33 mouse cellular contexts compared by ENCODE assay signal in the genomic region with DNA sequence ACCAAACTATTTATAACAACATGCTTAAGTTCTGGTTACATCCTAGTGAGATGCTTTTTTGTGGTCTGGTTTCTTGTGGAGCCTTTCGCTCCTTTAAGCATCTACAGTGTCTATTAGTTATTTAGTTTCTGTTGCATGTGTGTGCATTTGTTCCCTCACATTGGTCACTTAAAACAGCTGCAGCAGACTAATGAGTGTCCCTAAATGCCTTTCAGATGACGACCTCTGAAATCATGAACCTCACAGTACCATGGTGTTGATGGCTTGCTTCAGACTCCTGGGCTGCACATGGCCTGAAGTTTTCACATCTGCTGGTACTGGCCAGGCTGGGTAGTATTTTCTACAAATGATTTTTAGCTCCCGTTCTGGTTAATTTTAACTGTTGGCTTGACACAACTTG. TPM values are rescaled to one million over a fixed set of nuclear protein-coding genes. Genes with fewer than 3 reads are reported as not detected.
"Had no signal": no experiment of that assay in that cellular context is flagged by ENCODE, and none has a peak within 500 bp of the region (broad histone marks: within the 10 kb centered on the region; RNA-seq: fewer than 3 reads in every experiment).

No protein-coding gene starts in this region.

- DNase-seq: heart, postnatal 36 days; heart, postnatal 4 days; kidney, adult 11 months; kidney, adult 18-20 months; kidney, adult 2 months; kidney, adult 8-10 months; kidney, adult 9 months; kidney, postnatal 10 days; kidney, postnatal 25 days; kidney, postnatal 36 days; kidney, postnatal 4 days; layer of hippocampus, adult 9-11 months; layer of hippocampus, postnatal 36 days had no signal

- ATAC-seq: hindbrain, embryonic 16.5 days; hindbrain, postnatal 0 days; inflammation-experienced regulatory T-cells, adult 6 months; intestine, embryonic 15.5 days; intestine, embryonic 16.5 days; intestine, postnatal 0 days had no signal

- H3K27me3 ChIP-seq: heart, embryonic 12.5 days; heart, embryonic 13.5 days; heart, embryonic 15.5 days; hindbrain, embryonic 12.5 days; hindbrain, embryonic 13.5 days; hindbrain, embryonic 15.5 days; intestine, embryonic 15.5 days; kidney, embryonic 15.5 days had no signal

- H3K36me3 ChIP-seq: heart, embryonic 10.5 days; heart, embryonic 12.5 days; heart, embryonic 13.5 days; heart, embryonic 15.5 days; hindbrain, embryonic 10.5 days; hindbrain, embryonic 12.5 days; hindbrain, embryonic 13.5 days; hindbrain, embryonic 15.5 days; intestine, embryonic 15.5 days; kidney, embryonic 15.5 days had no signal

- H3K4me2 ChIP-seq: heart, embryonic 11.5 days; heart, embryonic 12.5 days; heart, embryonic 13.5 days; heart, embryonic 15.5 days; hindbrain, embryonic 12.5 days; hindbrain, embryonic 13.5 days; hindbrain, embryonic 14.5 days; hindbrain, embryonic 15.5 days; intestine, embryonic 15.5 days; kidney, embryonic 15.5 days had no signal

- H3K4me3 ChIP-seq: heart, embryonic 10.5 days; heart, embryonic 12.5 days; heart, embryonic 13.5 days; heart, embryonic 15.5 days; hindbrain, embryonic 10.5 days; hindbrain, embryonic 12.5 days; hindbrain, embryonic 13.5 days; hindbrain, embryonic 15.5 days; intestine, embryonic 15.5 days; kidney, embryonic 15.5 days; layer of hippocampus, adult 2 months; left cerebral cortex, adult 2 months had no signal

RNA-seq across cellular contexts. Expression of a gene that starts 53.1 kb away (rescaled TPM):
- total RNA-seq: hematopoietic stem cell, adult 5-6 weeks had no signal
- polyA plus RNA-seq: inflammation-experienced regulatory T-cells, adult 6 months had no signal
